Mouse (Mus musculus): Measurements from ENCODE around the gene Sun3.

Sun3 gene

GRCm38 (mm10) chr11:8983237-8983861, 65.4 kb downstream of the Sun3 start:
- peak in 1 of 2 experiments; percentile 67 for DNase-seq (ENCODE audit: low spot score in 2 of 2)

DNA sequence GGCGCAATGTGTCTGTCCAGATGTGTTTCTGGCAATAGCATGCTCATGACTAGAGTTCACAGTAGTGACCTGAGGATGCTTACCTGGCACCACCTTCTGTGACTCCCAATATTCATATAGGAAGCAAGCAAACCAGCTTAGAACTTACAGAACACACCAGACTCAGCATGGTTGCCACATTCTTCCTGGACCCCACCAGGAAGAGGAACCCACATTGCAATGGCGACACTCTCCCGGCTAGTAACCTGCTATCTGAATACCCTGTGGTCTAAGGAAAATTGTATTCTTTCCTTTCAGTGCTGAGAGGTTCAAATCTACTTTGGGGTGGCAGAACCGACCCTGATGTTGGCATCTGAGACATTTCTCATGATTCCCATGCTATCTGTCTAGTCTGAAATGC, 70.6 kb downstream of the Sun3 start:
- no peak for DNase-seq (ENCODE audit: low spot score in 2 of 2)

- DNase-seq (ENCODE audit: low spot score in 2 of 2), result no peak
Measured at GRCm38 (mm10) chr11:8973166-8973565, 75.6 kb downstream of the Sun3 start, which contains the start of gene Pkd1l1. Pkd1l1 (minus strand) TSS chr11:8973266.

GRCm38 (mm10) chr11:8972093-8972492, 76.7 kb downstream of the Sun3 start:
- no peak for DNase-seq (ENCODE audit: low spot score in 2 of 2)

DNA sequence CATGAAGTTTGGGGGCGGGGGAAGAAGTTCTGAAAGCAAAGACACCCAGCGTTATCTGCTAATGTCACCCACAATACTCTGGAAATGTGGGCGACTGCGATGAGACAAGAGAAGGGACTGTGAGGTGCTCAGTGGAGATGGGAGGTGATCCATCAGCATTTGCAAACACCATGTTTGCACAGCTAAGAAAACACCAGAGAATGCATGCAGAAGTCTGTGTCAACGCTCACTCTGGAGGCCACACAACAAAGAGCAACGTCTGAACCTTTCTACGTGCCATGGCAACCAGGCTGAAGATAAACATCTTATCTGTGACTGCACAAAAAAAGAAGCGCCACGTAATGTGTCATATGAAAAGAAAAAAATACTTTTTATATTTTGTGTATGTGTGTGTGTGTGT, 78.3 kb downstream of the Sun3 start:
- no peak for DNase-seq (ENCODE audit: low spot score in 2 of 2)

DNA sequence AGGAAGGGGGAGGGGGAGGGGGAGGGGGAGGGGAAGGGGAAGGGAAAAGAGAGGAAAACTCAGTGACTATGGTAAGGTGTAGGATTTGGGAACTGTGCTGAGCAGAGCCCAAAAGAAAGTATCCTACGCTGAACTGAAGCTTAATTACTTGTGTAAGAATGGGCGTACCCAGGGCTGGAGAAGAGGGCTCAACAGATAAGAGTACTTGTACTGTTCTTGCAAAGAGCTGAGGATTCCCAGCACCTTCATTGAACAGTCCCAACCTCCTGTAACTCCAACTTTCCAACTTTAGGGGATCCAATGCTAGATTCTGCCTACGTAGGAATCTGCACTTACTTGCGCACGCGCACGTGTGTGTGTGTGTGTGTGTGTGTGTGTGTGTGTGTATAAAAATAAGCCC, 80.7 kb downstream of the Sun3 start:
- DNase-seq (ENCODE audit: low spot score in 2 of 2), result no peak
